Mouse (Mus musculus) lung, postnatal 0 days (tissue): ENCODE measurements at regions not wholly inside any gene's neighbourhood (a gene's known extent, or its start where the extent isn't known, plus 50 kb on each side); places are given as distances from the start of the nearest gene placed in this dataset.
A peak's percentile ranks its signal among the peaks of the same experiment; 100 is the strongest.

ENCODE experiments used
- ATAC-seq: fragments of 200-750 bp; cut with Nextera tagmentation; 2 replicates; pipeline ENCODE4 v1.8.0; 2017; ENCODE audit warnings: moderate library complexity
- DNase-seq: peaks from one replicate; pipeline ENCODE4 v3.0.0-alpha.2; 2016; ENCODE audit warnings: low spot score
- H3K27ac ChIP-seq: fragments of 300-500 bp; sonication (generic); 2 replicates; pipeline ENCODE4 v1.5.1; 2014; ENCODE audit warnings: antibody characterized with exemption, mild to moderate bottlenecking, low read length, mixed read lengths
- H3K27me3 ChIP-seq: fragments of 300-500 bp; sonication (generic); replicated peaks from 2 replicates; pipeline ENCODE4 v1.6.1; 2014; ENCODE audit warnings: low read length, mixed read lengths; ENCODE audit not compliant: insufficient read depth
- H3K36me3 ChIP-seq: fragments of 300-500 bp; sonication (generic); 2 replicates; pipeline ENCODE4 v1.6.1; 2014; ENCODE audit warnings: low read length, mixed read lengths; ENCODE audit not compliant: insufficient read depth
- H3K4me1 ChIP-seq: fragments of 300-500 bp; sonication (generic); 2 replicates; pipeline ENCODE4 v1.6.1; 2014; ENCODE audit warnings: antibody characterized with exemption, low read depth, low read length, mixed read lengths; ENCODE audit not compliant: insufficient read depth
- H3K4me2 ChIP-seq: fragments of 300-500 bp; sonication (generic); replicated peaks from 2 replicates; pipeline ENCODE4 v1.6.1; 2014; ENCODE audit warnings: low read depth, mild to moderate bottlenecking, low read length, moderate library complexity, mixed read lengths
- H3K4me3 ChIP-seq: fragments of 300-500 bp; sonication (generic); 2 replicates; pipeline ENCODE4 v1.5.1; 2014; ENCODE audit warnings: low read depth, low read length
- H3K9ac ChIP-seq: fragments of 300-500 bp; sonication (generic); replicated peaks from 2 replicates; pipeline ENCODE4 v1.6.1; 2014; ENCODE audit warnings: low read depth, mild to moderate bottlenecking
- H3K9me3 ChIP-seq: fragments of 300-500 bp; sonication (generic); 2 replicates; pipeline ENCODE4 v1.6.1; 2016; ENCODE audit warnings: low read length, mixed read lengths
- CTCF ChIP-seq: IDR thresholded peaks from 2 replicates; pipeline ENCODE4 v1.5.1; 2016; ENCODE audit warnings: antibody characterized with exemption, mild to moderate bottlenecking
- EP300 ChIP-seq: IDR thresholded peaks from 2 replicates; pipeline ENCODE4 v1.6.1; 2016; ENCODE audit warnings: antibody characterized with exemption, mild to moderate bottlenecking, control low read depth
- WGBS: fragments of 180-500 bp; shearing (Covaris S2); extraction: QIAGEN DNeasy Blood & Tissue Kit; methylation state at CpG from one replicate; pipeline ENCODE4 v1.1.7; 2014; 5-methylcytosine and 5-hydroxymethylcytosine counted together

GRCm38 (mm10) chr2:107869304-107869958 is 579.0 kb downstream of the Kcna4 start:
- H3K4me1 ChIP-seq, result no peaks in the 10 kb centered on the region
- peak; percentile 37 for DNase-seq
- H3K36me3 ChIP-seq, result no peaks in the 10 kb centered on the region
- no peak for ATAC-seq
- no peak overlapping the region for H3K4me2 ChIP-seq
- no peaks in the 10 kb centered on the region for H3K9me3 ChIP-seq
- H3K9ac ChIP-seq, result no peak overlapping the region
- 39% methylated on average over 3 of the region's 3 CpGs for WGBS
- TF ChIP-seq EP300 (no peak), CTCF (peak; percentile 46)
- H3K4me3 ChIP-seq, result no peak overlapping the region
- no peaks in the 10 kb centered on the region for H3K27me3 ChIP-seq
- H3K27ac ChIP-seq, result no peak overlapping the region

- H3K27me3 ChIP-seq, result no peaks in the 10 kb centered on the region
- ATAC-seq (no peak), DNase-seq (peak; percentile 44)
- no peak overlapping the region for H3K9ac ChIP-seq
- no peaks in the 10 kb centered on the region for H3K36me3 ChIP-seq
- H3K9me3 ChIP-seq, result no peaks in the 10 kb centered on the region
- H3K27ac ChIP-seq, result no peak overlapping the region
- no peak overlapping the region for H3K4me2 ChIP-seq
- TF ChIP-seq EP300 (no peak), CTCF (peak; percentile 39)
- H3K4me1 ChIP-seq, result no peaks in the 10 kb centered on the region
- WGBS, result 23% methylated on average over 2 of the region's 2 CpGs
- H3K4me3 ChIP-seq, result no peak overlapping the region
Measured at GRCm38 (mm10) chr2:107879663-107880062, 589.2 kb downstream of the Kcna4 start.

- Histone ChIP-seq H3K27ac (no peak overlapping the region), H3K4me3 (no peak overlapping the region), H3K9ac (no peak overlapping the region), H3K9me3 (no peaks in the 10 kb centered on the region), H3K4me2 (no peak overlapping the region), H3K27me3 (no peaks in the 10 kb centered on the region), H3K4me1 (no peaks in the 10 kb centered on the region), H3K36me3 (no peaks in the 10 kb centered on the region)
- DNase-seq (no peak), ATAC-seq (no peak)
- WGBS, result 70% methylated on average over 3 of the region's 3 CpGs
- peak; percentile 43 for TF ChIP-seq CTCF
- TF ChIP-seq EP300, result no peak
Measured at GRCm38 (mm10) chr2:107886063-107886762, 595.8 kb downstream of the Kcna4 start.

GRCm38 (mm10) chr2:107888245-107888644 is 597.8 kb downstream of the Kcna4 start:
- Histone ChIP-seq H3K4me2 (no peak overlapping the region), H3K36me3 (no peaks in the 10 kb centered on the region), H3K9ac (no peak overlapping the region), H3K27ac (no peak overlapping the region), H3K27me3 (no peaks in the 10 kb centered on the region), H3K4me3 (no peak overlapping the region), H3K9me3 (no peaks in the 10 kb centered on the region), H3K4me1 (no peaks in the 10 kb centered on the region)
- no peak for DNase-seq
- no peak for TF ChIP-seq CTCF
- TF ChIP-seq EP300, result no peak
- no peak for ATAC-seq

GRCm38 (mm10) chr2:107925116-107925515 is 634.7 kb downstream of the Kcna4 start:
- no peak overlapping the region for H3K27ac ChIP-seq
- TF ChIP-seq CTCF (no peak), EP300 (no peak)
- H3K4me3 ChIP-seq, result no peak overlapping the region
- ATAC-seq (no peak), DNase-seq (no peak)
- H3K9ac ChIP-seq, result no peak overlapping the region
- H3K4me1 ChIP-seq, result no peaks in the 10 kb centered on the region
- H3K4me2 ChIP-seq, result no peak overlapping the region
- WGBS, result 78% methylated on average over 2 of the region's 2 CpGs
- no peaks in the 10 kb centered on the region for H3K36me3 ChIP-seq
- no peaks in the 10 kb centered on the region for H3K27me3 ChIP-seq
- no peaks in the 10 kb centered on the region for H3K9me3 ChIP-seq

- Histone ChIP-seq H3K4me3 (no peak overlapping the region), H3K9me3 (no peaks in the 10 kb centered on the region), H3K27ac (no peak overlapping the region), H3K4me2 (no peak overlapping the region), H3K27me3 (no peaks in the 10 kb centered on the region), H3K36me3 (no peaks in the 10 kb centered on the region), H3K9ac (no peak overlapping the region), H3K4me1 (no peaks in the 10 kb centered on the region)
- no peak for DNase-seq
- no peak for ATAC-seq
- 69% methylated on average over 1 of the region's 1 CpGs for WGBS
- TF ChIP-seq CTCF, result no peak
- TF ChIP-seq EP300, result no peak
Measured at GRCm38 (mm10) chr2:107926606-107927005, 636.2 kb downstream of the Kcna4 start.
